Mouse (Mus musculus) heart, postnatal 0 days (tissue): Measurements from ENCODE around the gene Ube2t. TPM values are rescaled to one million over a fixed set of nuclear protein-coding genes. Genes with fewer than 3 reads are reported as not detected.

Source experiments
- ATAC-seq: fragments of 200-750 bp; cut with Nextera tagmentation; 2 replicates; pipeline ENCODE4 v1.8.0; 2017; ENCODE audit warnings: low read depth, moderate number of reproducible peaks, moderate library complexity; ENCODE audit not compliant: insufficient read depth
- DNase-seq: peaks from one replicate; pipeline ENCODE4 v3.0.0-alpha.2; 2016; ENCODE audit warnings: low spot score
- H3K27ac ChIP-seq: fragments of 300-500 bp; sonication (generic); 2 replicates; pipeline ENCODE4 v1.5.1; 2014; ENCODE audit warnings: low read depth, mild to moderate bottlenecking
- H3K27me3 ChIP-seq: fragments of 300-500 bp; sonication (generic); 2 replicates; pipeline ENCODE4 v1.6.1; 2014; ENCODE audit warnings: low read length, mixed read lengths; ENCODE audit not compliant: control insufficient read depth, insufficient read depth
- H3K36me3 ChIP-seq: fragments of 300-500 bp; sonication (generic); replicated peaks from 2 replicates; pipeline ENCODE4 v1.6.1; 2014; ENCODE audit warnings: low read length, mixed read lengths; ENCODE audit not compliant: control insufficient read depth, insufficient read depth
- H3K4me1 ChIP-seq: fragments of 300-500 bp; sonication (generic); 2 replicates; pipeline ENCODE4 v1.6.1; 2014; ENCODE audit warnings: antibody characterized with exemption; ENCODE audit not compliant: control insufficient read depth, insufficient read depth
- H3K4me2 ChIP-seq: fragments of 300-500 bp; sonication (generic); 2 replicates; pipeline ENCODE4 v1.6.1; 2014; ENCODE audit warnings: low read depth, mild to moderate bottlenecking, low read length, moderate library complexity
- H3K4me3 ChIP-seq: fragments of 300-500 bp; sonication (generic); 2 replicates; pipeline ENCODE4 v1.5.1; 2014; ENCODE audit warnings: low read depth, low read length
- H3K9ac ChIP-seq: fragments of 300-500 bp; sonication (generic); replicated peaks from 2 replicates; pipeline ENCODE4 v1.6.1; 2014; ENCODE audit warnings: low read depth, low read length, mixed read lengths
- H3K9me3 ChIP-seq: fragments of 300-500 bp; sonication (generic); replicated peaks from 2 replicates; pipeline ENCODE4 v1.6.1; 2016; ENCODE audit warnings: low read length; ENCODE audit not compliant: control insufficient read depth
- CTCF ChIP-seq: IDR thresholded peaks from 2 replicates; pipeline ENCODE4 v1.5.1; 2016; ENCODE audit warnings: antibody characterized with exemption, control low read depth, low read depth
- EP300 ChIP-seq: IDR thresholded peaks from 2 replicates; pipeline ENCODE4 v1.6.1; 2016; ENCODE audit warnings: antibody characterized with exemption, low read depth
- WGBS: fragments of 180-500 bp; shearing (Covaris S2); extraction: QIAGEN DNeasy Blood & Tissue Kit; methylation state at CpG from one replicate; pipeline ENCODE4 v1.1.7; 2014; 5-methylcytosine and 5-hydroxymethylcytosine counted together
- polyA plus RNA-seq: library from polyadenylated mRNA; unstranded; fragments of >200 nt; fragmentation: Nextera tagmentation; extraction: Ambion mirVana; gene quantifications from 2 replicates; pipeline ENCODE4 v1.2.1, GENCODE M21; 2015
- total RNA-seq: library from RNA; depleted of rRNA; stranded (reverse); fragments of >200 nt; gene quantifications from 2 replicates; pipeline ENCODE4 v1.2.3, GENCODE M21; 2014; ENCODE audit warnings: low replicate concordance

The Ube2t gene
- total and polyA plus RNA-seq, 2 experiments from 2014 or later: 22.5 to 30.2 TPM

DNA sequence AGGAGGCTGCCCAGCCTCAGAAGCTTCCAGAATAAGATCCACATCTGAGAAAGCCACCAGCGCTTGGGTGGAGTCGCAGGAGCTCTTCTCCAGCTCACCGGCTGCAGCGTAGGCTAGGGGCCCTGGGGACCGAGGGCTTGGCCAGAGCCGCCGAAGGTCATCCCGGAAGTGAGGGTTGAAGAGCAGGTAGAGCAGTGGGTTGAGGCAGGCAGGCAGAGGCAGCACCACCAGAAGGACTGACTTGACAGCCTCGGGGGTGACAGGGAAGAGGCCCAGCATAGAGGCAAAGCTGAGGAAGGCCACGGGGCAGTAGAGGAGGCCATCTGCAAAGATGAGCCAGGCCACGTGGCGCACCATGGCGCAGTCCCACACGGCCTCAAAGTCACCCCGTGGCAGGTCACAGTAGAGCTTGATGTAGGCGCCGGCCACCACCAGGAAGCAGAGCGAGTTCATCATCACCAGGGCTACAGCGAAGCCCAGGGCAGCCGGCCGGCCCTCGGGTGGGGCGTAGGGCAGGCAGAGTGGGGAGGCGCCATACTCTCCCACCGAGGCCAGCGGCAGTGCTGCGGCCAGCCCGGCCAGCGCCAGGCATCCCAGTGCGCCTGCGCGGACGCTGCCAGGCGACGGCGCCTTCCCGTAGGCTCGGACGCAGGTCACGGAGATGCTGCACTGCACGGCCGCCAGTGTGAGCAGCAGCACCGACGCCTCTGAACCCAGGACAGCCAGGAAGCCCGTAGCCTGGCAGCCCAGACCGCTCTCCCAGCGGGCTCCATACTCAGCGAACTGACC, 25.0 kb downstream of the Ube2t start:
- no peak overlapping the region for H3K9ac ChIP-seq
- peak; percentile 77 for ATAC-seq
- H3K4me3 ChIP-seq: peak overlapping the region; percentile 32
- no peaks in the 10 kb centered on the region for H3K36me3 ChIP-seq
- H3K27ac ChIP-seq: no peak overlapping the region
- peaks cover 5% of the 10 kb centered on the region; the same call in 1 of the 2 replicates for H3K4me1 ChIP-seq
- peak overlapping the region; percentile 61 for H3K4me2 ChIP-seq
- TF ChIP-seq EP300 (no peak), CTCF (no peak)
- no peaks in the 10 kb centered on the region for H3K9me3 ChIP-seq
- peak; percentile 45 for DNase-seq
- no peaks in the 10 kb centered on the region for H3K27me3 ChIP-seq
- 28% methylated on average over 48 of the region's 48 CpGs for WGBS

DNA sequence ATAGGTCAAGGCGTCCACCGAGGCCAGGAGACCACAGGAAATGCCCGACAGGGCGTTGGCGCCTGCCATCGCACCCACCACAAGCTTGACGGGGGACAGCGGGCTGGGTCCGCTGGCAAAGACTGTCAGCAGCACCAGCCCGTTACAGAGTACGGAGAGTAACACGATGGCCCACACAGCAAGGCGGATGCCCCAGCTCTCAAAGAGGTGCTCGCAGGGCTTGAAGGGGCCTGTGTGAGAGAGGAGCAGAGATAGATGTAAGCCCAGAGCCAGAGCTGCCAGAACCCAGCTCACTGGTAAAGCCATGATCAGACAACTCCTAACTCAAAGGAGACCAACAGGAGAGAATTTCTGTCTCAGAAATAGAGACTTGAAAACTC, 25.6 kb downstream of the Ube2t start:
- no peak for DNase-seq

DNA sequence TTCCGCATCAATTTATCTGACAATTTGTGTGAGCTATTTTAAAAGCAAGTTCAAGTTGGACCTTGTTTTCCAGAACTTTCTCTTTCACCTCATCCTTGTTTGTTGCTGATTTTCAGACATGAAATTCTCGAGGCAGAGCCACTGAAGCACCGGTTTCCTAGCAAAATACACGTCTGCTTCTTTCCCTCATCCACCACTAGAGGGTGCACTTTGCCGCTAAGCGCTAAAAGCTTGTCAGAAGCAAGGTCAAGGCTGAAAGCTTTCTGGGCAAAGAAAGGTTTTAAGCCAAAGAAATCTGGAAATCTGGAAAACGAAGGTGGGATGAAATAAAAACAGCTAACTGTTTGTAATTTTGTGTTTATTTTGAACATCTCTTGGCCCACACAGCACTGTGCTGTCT, 27.0 kb downstream of the Ube2t start:
- Histone ChIP-seq H3K4me2 (no peak overlapping the region), H3K36me3 (no peaks in the 10 kb centered on the region), H3K27ac (no peak overlapping the region), H3K9ac (no peak overlapping the region), H3K4me1 (peaks cover 5% of the 10 kb centered on the region; the same call in 1 of the 2 replicates), H3K9me3 (no peaks in the 10 kb centered on the region), H3K4me3 (no peak overlapping the region), H3K27me3 (no peaks in the 10 kb centered on the region)
- TF ChIP-seq CTCF (peak; percentile 96), EP300 (no peak)
- WGBS: 6% methylated on average over 7 of the region's 7 CpGs
- no peak for ATAC-seq
- DNase-seq: peak; percentile 82

More for the DNA sequence above, 25.6 kb downstream of the Ube2t start:
- no peak for TF ChIP-seq CTCF
- no peak for TF ChIP-seq EP300
- no peak for ATAC-seq
- no peaks in the 10 kb centered on the region for H3K27me3 ChIP-seq
- H3K4me3 ChIP-seq: peak overlapping the region; percentile 32
- no peak overlapping the region for H3K9ac ChIP-seq
- H3K4me1 ChIP-seq: peaks cover 5% of the 10 kb centered on the region; the same call in 1 of the 2 replicates
- H3K36me3 ChIP-seq: no peaks in the 10 kb centered on the region
- H3K27ac ChIP-seq: no peak overlapping the region
- H3K9me3 ChIP-seq: no peaks in the 10 kb centered on the region
- peak overlapping the region; percentile 61 for H3K4me2 ChIP-seq
- WGBS: 12% methylated on average over 14 of the region's 14 CpGs

DNA sequence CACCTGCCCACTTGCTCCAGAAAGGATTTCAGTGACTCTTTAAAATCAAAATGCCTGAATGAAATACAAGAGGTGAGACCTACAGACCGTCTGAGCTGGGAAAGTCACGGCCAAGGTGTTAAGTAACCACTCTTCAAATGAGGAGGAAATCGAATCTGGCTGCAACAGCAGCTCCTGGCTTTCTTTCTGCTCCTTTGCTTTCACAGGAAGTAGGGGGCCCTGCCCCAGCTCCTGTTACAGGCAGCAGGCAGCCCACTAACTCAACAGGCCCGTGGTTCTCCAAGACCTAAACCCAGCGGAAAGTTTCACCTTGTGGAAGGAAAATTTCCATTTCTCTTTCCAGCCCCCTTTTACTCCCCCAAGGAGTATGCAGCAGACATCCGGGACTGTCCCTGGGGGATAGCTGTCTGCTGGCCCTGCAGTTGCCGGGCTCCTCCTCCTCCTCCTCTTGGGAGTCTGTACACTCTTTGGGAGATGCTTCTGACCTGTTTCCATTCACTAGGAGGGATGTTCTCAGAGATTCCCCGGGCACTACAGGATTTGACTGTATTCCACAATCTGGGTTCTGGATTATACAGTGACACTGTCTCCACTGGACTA, 29.8 kb downstream of the Ube2t start:
- Histone ChIP-seq H3K27ac (no peak overlapping the region), H3K9ac (no peak overlapping the region), H3K36me3 (no peaks in the 10 kb centered on the region), H3K4me1 (peaks cover 5% of the 10 kb centered on the region; the same call in 1 of the 2 replicates), H3K9me3 (no peaks in the 10 kb centered on the region), H3K4me3 (no peak overlapping the region), H3K4me2 (no peak overlapping the region), H3K27me3 (no peaks in the 10 kb centered on the region)
- DNase-seq (no peak), ATAC-seq (no peak)
- WGBS: 50% methylated on average over 8 of the region's 8 CpGs
- TF ChIP-seq EP300 (no peak), CTCF (no peak)

DNA sequence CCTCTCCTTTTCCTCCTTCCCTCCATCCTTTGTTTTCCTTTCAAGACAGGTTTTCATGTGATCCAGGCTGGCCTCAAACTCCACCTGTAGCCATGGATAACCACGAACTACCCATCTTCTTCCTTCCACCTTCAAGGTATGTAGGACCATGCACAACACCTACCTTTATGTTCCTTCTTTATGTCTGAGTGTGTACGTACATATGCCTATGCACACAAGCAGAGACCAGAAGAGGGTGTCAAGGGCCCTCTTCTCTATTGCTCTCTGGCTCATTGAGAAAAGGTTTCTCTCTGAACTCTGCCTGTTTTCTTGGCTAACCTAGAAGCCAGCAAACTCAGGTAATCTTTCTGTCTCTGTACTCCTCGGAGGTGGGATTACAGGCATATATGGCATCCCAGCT, 32.4 kb downstream of the Ube2t start:
- Histone ChIP-seq H3K4me2 (no peak overlapping the region), H3K27ac (no peak overlapping the region), H3K27me3 (no peaks in the 10 kb centered on the region), H3K4me3 (no peak overlapping the region), H3K4me1 (no peaks in the 10 kb centered on the region), H3K9me3 (no peaks in the 10 kb centered on the region), H3K9ac (no peak overlapping the region), H3K36me3 (no peaks in the 10 kb centered on the region)
- DNase-seq (no peak), ATAC-seq (no peak)
- TF ChIP-seq CTCF (no peak), EP300 (no peak)
- 79% methylated on average over 3 of the region's 3 CpGs for WGBS
